Mouse (Mus musculus) adrenal gland, adult 8-10 months (tissue): Measurements from ENCODE around the gene Epm2aip1. TPM values are rescaled to one million over a fixed set of nuclear protein-coding genes. Genes with fewer than 3 reads are reported as not detected.

Experiments used
- DNase-seq: peaks from one replicate; pipeline ENCODE4 v3.0.0; 2022
- total RNA-seq, 4 experiments: library from RNA; stranded (reverse); gene quantifications; 2 replicates each; pipeline ENCODE4 v1.2.4; 2022

The Epm2aip1 gene
- 10 to 100 TPM; 53.3 to 64.1 (median 57.7) TPM for total RNA-seq

DNA sequence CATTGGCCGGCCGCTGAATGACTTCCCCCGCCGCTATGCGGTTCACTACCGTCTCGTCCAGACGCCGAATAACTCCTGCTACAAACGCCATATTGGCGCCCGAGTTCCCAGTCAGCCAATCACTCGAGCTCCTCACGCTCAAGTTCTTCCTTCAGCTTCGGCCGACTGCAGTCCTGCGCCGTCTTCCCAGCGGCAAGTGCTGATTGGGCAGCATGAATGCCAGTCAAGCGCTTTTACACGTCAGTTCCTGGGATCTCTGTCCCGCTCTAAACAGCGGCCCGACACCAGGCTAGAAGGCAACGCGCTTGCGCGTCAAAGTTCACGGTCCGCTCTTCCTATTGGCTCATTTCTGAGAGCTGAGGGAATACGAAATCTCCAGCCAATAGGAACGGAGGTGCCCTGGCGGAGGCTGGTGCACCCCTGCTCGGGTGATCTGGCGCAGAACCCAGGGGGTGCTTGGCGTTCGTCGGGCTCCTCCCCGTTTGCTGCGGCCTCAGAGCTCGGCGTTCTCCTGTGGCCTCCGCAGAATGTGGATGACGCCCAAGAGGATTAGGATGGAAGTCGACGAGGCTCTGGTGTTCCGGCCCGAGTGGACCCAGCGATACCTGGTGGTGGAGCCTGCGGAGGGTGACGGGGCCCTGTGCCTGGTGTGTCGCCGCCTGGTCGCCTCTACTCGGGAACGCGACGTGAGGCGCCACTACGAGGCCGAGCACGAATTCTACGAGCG lies at the start of gene Epm2aip1, which contains the start of gene Mlh1:
Gene Epm2aip1 (plus strand): TSS at position 496 of the 727 bp plus-strand sequence.
Gene Mlh1 (minus strand): TSS at position 358 of the 727 bp plus-strand sequence.
- DNase-seq = peak; percentile 98

DNA sequence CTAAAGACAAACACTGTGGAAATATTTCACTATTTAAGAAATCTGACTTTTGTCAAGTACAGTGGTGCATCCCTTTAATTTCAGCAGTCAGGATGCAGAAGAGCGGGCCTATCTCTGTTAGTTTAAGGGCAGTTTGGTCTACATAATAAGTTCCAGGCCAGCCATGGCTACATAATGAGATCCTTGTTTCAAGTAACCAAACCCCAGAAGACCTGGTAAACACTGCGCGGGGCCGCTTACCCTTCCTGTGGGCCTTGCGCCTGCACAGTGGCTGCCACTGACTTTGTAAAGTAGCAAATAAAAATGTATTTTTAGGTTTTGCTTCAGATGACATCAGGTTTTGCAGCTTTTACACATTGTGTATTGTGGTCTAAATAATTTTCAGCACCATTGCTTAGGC lies 48.3 kb upstream of the Epm2aip1 start:
- DNase-seq = no peak

DNA sequence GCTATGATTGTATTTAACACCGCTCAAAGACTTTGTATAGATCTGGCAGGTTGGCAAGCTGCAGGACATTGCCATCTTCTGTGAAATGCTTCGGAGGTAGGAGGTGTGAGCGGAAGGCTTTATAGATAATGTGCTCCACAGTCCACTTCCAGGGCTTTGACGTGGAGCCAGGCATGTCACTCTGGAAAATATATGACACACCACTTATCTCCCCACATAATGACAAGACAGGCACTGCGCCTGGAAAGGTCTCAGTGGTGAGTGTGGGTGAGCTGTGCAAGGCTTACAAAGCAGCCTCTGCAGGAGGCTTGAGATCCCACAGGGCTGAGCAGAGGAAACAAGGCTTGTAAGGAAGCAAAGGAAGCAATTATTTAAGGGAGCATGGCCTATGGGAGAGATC lies 43.3 kb upstream of the Epm2aip1 start:
- DNase-seq = no peak

DNA sequence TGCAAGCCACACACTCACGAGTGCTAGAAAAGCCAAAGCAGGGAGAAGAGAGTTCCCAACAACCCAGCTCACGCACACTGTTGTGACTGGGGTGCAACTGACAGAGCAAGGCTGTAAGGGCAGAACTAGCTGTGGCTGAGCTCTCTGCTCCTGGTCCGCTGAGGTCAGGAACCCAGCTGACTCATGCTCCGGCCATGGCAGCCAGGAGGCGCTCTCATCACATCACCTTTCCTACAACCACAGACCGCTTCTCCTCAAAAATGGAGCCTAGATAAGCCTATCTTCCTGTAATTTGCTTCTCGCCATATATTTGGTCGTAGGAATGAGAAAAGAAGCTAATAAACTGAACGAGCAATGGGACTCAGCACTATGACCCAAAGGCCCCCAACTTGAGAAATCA lies 37.0 kb upstream of the Epm2aip1 start:
- DNase-seq = no peak

DNA sequence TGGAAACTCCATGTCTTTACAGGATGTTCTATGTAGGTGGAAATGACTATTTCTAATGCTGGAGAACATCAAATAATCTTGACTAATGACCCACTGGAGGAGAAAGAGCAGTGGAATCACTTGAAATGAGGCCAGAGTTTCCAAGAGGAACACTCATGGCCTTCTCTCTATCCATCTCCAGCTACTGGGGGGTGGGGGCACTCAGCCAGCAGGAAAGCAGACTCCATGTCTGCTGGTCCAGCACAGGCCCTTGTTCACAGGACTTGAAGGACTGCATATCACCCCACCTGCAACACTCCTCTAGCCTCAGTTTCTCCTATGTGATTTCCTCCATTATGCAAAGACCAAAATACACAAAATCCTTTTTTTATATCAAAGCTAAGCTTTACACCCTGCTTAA lies 34.0 kb upstream of the Epm2aip1 start:
- no peak for DNase-seq

DNA sequence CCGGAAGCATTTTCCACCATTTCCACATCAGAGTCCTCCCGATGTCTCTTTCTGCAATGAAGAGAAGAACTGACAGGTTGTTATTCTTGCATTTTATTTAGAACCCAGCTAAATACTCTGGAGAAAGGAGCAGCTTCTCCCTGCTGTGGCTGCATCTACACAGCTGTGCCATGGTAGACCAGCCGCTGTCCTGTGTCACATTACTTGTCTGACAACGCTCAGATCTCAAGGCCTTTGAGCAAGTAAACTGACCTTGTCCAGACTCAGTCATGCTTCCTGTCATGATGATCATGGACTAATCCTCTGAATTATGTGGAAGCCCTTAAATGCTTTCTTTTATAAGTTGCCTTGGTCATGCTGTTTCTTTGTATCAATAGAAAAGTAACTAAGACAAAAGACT lies 31.9 kb upstream of the Epm2aip1 start:
- DNase-seq = peak; percentile 45

DNA sequence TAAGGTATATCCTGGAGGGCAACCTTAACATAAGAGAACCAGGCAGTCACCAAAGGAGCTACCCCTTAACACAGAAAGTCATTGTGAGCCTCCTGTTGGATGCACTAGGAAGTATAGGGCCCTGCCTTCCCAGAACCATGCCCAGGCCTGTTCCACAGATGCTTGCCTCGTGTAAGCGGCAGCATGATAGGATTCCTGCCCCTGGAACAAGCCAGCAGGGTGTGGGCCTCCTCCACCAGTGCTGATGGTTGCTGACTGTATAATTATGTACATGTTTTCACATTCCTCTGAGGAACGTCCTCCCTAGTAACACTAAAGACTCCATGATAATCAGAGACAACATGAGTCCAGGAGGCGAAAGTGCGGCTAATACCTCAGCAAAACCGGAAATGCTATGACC lies 28.3 kb upstream of the Epm2aip1 start:
- no peak for DNase-seq

DNA sequence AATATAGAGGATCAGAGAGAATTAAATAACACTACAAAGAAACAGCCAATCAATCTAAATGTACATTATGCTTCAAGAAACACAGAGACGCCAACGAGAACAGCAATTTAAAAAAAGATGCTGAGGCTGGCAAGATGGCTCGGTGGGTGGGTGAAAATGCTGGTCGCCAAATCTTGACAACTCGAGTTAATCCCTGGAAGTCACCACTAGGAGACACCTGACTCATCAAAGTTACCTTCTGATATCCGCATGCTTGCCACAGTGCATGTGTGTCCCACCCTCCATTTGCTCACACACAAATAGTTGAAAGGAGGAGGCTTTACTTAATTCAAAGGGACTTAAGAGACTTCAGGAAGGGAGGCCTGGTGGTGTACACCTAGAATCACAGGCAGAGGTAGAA lies 26.2 kb upstream of the Epm2aip1 start:
- DNase-seq = no peak

DNA sequence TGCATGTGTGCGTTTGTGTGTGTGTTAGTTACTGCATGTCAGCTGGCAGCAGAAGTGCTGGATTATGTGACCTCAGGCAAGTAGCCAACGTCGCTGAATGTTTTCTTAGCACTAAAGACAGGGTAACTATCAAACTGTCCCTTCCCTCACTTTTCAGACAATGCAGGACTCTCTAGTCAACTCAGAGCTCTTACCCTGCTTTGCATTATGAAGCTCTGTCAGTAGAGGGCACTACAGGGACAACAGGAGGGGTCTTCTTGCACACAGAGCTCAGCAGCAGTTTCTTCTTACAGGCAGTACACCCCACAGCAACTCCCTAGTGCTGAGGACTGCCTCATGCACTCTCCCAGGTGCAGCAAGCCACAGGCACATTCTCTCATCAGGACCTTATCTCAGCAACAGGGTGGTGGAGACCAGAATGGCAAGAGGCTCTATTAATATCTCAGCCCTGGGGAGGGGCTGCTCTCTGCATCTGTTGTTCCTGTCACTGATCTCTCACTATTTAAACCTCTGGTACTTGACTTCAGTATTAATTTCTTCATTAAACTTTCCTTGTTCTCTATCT lies 24.0 kb upstream of the Epm2aip1 start:
- no peak for DNase-seq

DNA sequence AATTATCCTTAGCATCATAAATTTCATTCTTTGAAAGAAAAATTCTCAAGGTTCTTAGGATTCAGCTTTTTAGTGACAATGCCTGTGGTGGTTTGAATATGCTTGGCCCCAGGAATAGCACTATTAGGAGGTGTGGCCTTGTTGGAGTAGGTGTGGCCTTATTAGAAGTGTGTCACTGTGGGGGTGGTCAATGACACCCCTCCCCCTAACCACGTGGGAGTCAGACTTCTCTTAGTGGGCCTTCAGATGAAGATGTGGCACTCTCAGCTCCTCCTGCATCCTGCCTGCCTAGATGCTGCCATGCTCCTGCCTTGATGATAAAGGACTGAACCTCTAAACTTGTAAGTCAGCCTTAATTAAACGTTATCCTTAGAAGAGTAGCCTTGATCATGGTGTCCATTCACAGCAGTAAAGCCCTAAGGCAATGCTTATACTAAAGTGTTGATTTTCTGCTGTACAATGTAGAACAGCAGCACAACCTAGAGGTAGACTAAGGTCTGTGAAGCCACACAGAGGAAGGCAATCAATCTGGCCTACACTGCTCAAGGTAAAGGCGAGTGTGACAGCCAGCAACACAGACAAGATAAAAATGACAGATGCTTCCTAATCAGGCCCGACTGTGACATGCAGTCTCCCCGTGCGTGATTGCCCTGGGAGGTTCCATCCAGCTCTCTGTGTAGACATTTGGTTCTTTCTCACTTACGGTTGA lies 19.4 kb upstream of the Epm2aip1 start:
- no peak for DNase-seq

DNA sequence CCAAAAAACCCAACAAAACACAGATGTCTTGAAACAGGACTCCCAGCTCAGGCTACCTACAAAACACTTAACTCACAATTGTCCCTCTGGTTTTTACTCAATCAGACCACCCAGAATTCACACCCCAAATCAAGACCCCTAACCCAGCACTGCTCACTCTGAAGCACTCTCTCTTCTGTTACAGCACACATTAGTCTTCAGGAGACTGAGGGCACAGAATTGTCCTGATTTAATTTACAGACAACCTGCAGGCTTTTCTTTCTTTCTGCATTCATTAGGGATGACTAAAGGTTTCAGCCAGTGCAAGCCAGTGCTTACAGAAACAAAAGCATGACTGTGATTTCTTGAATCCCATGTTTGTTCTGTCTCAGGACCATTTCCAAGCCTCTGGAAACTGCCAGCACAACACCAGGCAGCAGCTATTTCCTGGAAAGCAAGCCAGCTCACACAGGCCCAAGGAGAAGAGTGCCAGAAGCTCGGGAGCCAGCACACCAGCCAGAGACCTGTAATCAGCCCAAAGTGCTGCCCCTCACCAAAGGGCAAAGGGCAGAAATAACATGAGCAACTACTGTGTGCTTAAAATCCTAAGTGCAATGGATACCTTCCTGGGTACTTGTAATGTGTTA lies 11.3 kb upstream of the Epm2aip1 start:
- DNase-seq = no peak

DNA sequence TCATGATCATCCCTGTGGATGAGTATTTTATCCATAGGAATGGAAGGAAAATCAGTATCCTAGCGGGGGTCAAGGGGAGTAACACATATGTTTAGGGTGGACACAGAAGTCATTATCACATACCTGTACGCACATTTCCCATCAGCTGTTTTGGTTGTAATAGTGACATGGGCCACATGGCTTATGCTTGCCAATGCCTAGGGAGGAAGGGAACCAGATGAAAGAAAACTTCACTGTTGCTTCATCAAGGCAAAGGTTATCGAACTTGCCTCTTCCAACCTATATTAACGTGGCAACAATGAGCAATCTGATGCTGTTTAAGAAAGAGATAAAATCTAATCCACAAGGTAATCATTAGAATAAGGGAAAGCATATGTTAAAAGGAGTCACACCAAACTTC lies 10.4 kb upstream of the Epm2aip1 start:
- no peak for DNase-seq

DNA sequence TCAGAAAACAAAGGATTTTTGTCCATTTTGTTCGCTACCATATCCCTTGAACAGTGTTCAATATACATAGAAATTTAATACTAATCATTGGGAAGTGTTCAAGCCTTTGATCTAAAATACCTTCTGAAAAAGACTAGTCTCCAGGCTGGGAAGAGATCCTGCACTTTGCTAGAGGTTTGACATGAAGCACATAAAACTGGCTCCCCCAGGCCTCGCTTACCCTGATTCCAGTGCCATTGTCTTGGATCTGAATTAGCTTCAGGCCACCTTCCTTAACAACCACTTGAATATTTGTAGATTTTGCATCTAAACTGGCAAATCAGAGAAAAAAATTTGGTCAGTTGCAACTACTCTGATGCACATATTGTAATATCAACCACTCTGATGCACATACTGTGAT lies 3.7 kb upstream of the Epm2aip1 start:
- DNase-seq = no peak

DNA sequence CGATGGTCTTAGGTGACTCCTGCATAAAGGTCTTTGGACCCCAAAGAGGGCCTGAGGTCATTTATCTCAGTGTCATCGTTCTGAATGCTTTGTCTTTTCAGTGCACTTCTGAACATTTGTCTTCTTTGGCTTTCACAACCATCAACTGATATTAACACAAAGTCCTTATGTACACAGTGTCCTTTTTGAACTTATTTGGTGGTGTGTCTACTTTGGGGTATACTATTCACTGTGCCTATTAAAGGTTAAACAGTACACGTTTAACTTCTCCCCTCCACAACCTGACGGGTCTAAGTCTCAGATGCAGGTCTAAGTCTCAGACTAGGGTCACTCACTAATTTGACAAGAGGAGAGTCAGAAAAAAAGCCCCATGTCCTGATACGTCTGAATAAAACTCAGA lies 1.1 kb upstream of the Epm2aip1 start:
- DNase-seq = no peak

DNA sequence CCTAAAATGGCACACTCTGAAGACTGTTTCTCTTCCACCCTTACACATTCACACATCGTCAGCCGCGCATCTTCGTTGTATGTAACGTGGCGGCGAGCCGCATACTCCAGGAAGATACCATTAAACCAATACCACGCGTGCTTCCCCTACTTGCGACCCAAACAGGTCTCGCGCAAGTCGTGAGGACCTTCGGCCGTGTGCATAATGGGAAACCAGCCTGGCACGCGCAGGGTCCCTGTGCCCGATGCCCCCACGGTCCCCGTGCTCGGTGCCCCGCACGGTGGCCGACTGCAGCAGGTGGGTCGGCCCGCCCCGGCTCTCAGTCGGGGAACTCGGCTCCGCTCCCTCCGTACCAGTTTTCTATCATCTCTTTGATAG lies 684 bp upstream of the Epm2aip1 start:
- DNase-seq = no peak

DNA sequence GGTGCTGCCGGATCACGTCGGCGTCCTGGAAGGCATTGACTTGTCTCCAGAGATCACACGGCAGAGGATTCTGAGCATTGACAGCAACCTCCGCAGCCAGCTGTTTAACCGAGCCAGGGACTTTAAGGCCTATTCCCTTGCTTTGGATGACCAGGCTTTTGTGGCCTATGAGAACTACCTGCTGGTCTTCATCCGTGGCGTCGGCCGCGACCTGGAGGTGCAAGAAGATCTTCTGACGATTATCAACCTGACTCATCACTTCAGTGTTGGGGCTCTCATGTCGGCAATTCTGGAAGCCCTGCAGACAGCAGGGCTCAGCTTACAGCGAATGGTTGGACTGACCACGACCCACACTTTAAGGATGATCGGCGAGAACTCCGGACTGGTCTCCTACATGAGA lies 627 bp downstream of the Epm2aip1 start:
- no peak for DNase-seq

DNA sequence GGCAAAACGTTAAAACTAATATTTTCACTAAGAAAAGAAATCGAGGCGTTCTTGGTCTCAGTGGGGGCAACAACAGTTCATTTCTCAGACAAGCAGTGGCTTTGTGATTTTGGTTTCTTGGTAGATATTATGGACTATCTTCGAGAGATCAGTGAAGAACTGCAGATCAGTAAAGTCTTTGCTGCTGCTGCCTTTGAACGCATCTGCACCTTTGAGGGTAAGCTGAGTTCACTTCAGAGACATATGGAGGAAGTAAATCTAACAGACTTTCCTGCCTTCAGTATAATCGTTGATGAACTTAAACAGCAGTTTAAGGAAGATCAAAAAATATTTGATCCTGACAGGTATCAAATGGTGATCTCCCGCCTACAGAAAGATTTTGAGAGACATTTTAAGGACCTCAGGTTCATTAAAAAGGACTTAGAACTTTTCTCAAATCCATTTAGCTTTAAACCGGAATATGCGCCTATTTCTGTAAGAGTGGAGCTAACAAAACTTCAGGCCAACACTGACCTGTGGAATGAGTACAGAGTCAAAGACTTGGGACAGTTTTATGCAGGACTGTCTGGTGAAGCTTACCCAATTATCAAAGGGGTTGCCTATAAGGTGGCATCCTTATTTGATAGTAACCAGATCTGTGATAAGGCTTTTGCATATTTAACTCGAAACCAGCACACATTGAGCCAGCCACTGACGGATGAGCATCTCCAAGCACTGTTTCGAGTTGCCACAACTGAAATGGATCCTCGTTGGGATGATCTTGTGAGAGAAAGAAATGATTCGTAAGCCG lies 1.5 kb downstream of the Epm2aip1 start:
- no peak for DNase-seq

DNA sequence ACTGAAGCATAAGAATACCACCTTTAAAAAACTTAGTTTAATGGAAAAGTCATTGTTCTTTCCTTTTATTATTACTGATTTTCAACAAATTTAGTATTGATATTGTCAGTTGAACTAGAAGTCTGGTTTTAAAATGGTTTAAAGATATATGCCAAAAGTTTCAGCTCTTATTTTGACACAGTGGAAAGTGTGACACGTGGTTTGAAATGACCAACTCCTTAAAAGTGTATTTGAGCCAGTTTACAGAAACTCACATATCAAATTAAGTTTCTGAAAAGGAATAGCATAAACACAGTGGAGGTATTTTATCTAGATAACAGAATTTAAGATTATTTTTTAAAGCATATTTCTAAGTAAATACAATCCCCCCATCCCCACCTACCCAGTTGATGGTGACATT lies 2.2 kb downstream of the Epm2aip1 start:
- no peak for DNase-seq

DNA sequence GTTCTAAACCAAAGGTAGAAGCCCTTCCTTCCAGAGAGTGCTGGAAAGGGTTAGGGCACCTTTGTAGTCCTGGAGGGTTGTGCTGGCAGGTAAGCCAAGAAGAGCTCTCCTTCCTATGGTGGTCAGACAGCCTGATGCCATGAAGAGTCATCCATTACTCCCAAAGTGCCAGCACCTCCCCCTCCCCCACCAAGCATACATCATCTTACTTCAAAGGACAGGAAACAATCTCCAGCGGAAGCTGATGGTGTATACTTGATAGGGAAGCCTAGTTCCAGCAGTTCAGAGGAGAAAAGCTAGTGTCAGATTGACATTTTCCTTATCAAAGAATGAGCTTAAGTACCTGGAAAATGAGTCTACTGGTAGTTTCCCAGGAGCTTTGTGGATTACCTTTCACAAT lies 3.4 kb downstream of the Epm2aip1 start:
- no peak for DNase-seq

DNA sequence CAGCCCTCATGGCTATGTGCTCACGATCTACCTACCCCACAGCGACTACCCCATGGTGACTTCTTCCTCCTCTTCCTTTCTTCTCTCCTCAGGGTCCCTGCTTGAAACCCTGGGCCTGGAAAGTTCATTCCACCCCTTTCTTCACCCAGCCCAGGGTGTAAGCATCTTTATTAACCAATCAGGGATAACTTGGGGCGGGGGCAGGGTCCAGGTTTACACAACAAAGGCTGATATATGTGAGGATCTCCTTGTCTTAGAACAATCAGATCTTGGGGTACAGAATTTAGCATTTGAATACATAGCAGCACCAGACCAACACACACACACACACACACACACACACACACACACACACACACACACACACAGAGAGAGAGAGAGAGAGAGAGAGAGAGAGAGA lies 13.3 kb downstream of the Epm2aip1 start:
- no peak for DNase-seq

DNA sequence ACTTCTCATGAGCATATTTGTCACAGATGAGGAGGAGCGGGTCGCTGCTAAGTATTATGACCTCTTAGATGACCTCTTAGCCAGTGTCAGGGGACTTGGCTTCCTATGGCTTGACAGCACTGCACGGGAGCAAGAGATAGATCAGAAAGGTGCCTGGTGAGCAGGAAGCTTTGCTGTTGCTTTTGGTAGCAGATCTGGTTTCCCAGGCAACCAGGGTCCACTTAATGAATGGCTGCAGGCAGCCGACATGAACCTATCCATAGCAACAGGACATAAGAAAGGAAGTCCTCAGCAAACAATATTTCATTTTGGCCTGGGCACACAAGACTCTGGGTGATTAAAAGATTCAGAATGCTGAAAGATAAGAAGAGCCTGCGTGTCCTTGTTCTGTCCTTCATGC lies 13.9 kb downstream of the Epm2aip1 start:
- DNase-seq = no peak

DNA sequence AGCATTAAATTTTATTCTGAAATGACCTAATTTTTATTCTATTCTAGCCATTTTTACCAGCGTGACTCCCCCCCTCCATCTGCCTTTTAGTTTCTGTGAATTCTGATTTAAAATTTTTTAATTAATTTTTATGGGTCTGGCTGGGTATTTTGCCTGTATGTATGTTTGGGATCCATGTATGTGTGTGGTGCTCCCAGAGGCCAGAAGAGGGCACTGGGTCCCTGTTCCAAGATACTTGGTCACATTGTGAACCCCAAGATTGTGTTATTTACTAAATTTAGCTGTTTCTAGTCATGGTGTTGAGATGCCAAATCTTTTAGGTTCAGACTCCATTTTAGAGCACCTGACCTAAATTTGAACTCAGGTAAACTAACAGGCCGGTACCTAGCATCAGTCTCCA lies 14.7 kb downstream of the Epm2aip1 start:
- DNase-seq = no peak

DNA sequence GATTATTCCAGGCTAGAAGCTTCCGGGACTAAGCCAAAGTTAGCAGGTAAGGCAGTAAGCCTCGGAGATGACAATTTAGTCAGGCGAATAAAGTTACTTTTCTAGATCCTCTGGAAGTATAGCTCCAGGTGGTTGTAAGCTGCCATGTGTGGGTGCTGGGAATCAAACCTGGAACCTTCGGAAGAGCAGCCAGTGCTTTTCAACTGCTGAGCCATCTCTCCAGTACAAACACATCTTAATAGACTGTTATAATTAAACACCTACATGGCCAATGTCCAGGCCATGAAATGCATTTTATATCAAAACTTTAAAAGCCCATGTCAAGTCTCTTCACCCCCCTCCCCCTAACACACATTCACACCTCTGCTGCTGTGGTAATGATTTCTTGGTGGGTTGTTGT lies 16.2 kb downstream of the Epm2aip1 start:
- no peak for DNase-seq
